Mouse (Mus musculus) thymus, adult 2 months (tissue): ENCODE results near the gene Rsph14. TPM values are rescaled to one million over a fixed set of nuclear protein-coding genes. Genes with fewer than 3 reads are reported as not detected.
A peak's percentile ranks its signal among the peaks of the same experiment; 100 is the strongest.

Experiments used
- DNase-seq: peaks from one replicate; pipeline ENCODE4 v3.0.0; 2021
- H3K27ac ChIP-seq: fragments of 200-500 bp; 2 replicates; pipeline ENCODE4 v1.5.1; 2012; ENCODE audit warnings: low read length, control low read depth; ENCODE audit not compliant: control insufficient read depth, insufficient read depth
- H3K27me3 ChIP-seq: fragments of 200-500 bp; 2 replicates; pipeline ENCODE4 v1.6.1; 2012; ENCODE audit warnings: mild to moderate bottlenecking, low read length, moderate library complexity, mixed read lengths; ENCODE audit not compliant: control insufficient read depth, insufficient read depth
- H3K36me3 ChIP-seq: fragments of 200-500 bp; 2 replicates; pipeline ENCODE4 v1.6.1; 2012; ENCODE audit warnings: mild to moderate bottlenecking, low read length, moderate library complexity; ENCODE audit not compliant: control insufficient read depth, insufficient read depth
- H3K4me1 ChIP-seq: fragments of 200-500 bp; replicated peaks from 2 replicates; pipeline ENCODE4 v1.6.1; 2012; ENCODE audit warnings: low read length; ENCODE audit not compliant: control insufficient read depth, insufficient read depth
- H3K4me3 ChIP-seq: fragments of 200-500 bp; 2 replicates; pipeline ENCODE4 v1.5.1; 2012; ENCODE audit warnings: mild to moderate bottlenecking, low read length, control low read depth, moderate library complexity; ENCODE audit not compliant: control insufficient read depth, insufficient read depth
- CTCF ChIP-seq: fragments of 200-500 bp; IDR thresholded peaks from 2 replicates; pipeline ENCODE4 v1.5.1; 2012; ENCODE audit warnings: mild to moderate bottlenecking, control low read depth, low read length, moderate library complexity, borderline replicate concordance; ENCODE audit not compliant: control insufficient read depth, poor library complexity, insufficient read depth; ENCODE audit errors: extremely low read depth
- POLR2A ChIP-seq: fragments of 200-500 bp; IDR thresholded peaks from 2 replicates; pipeline ENCODE4 v1.6.1; 2012; ENCODE audit warnings: mild to moderate bottlenecking, low read length, control low read depth, moderate library complexity; ENCODE audit not compliant: control insufficient read depth, poor library complexity, insufficient read depth; ENCODE audit errors: extremely low read depth
- WGBS: fragments of 180-500 bp; shearing (Covaris S2); methylation state at CpG from one replicate; pipeline ENCODE4 v1.1.7; 2018; 5-methylcytosine and 5-hydroxymethylcytosine counted together
- polyA plus RNA-seq: library from polyadenylated mRNA; depleted of rRNA; stranded (reverse); fragments of >200 nt; gene quantifications from 2 replicates; pipeline ENCODE4 v1.2.3, GENCODE M21; 2012

Gene Rsph14
- polyA plus RNA-seq, 1 experiment = not detected

- Histone ChIP-seq H3K4me1 (no peaks in the 10 kb centered on the region), H3K36me3 (no peaks in the 10 kb centered on the region), H3K27me3 (no peaks in the 10 kb centered on the region), H3K4me3 (no peak overlapping the region), H3K27ac (no peak overlapping the region)
- DNase-seq = no peak
- WGBS = 80% methylated on average over 5 of the region's 5 CpGs
- TF ChIP-seq POLR2A = no peak
- TF ChIP-seq CTCF = no peak
Observed at GRCm38 (mm10) chr10:74938410-74938809, 94.0 kb downstream of the Rsph14 start.

- WGBS = 91% methylated on average over 10 of the region's 10 CpGs
- no peaks in the 10 kb centered on the region for H3K27me3 ChIP-seq
- H3K4me1 ChIP-seq = no peaks in the 10 kb centered on the region
- DNase-seq = no peak
- H3K36me3 ChIP-seq = no peaks in the 10 kb centered on the region
- no peak overlapping the region for H3K4me3 ChIP-seq
- no peak overlapping the region for H3K27ac ChIP-seq
- TF ChIP-seq POLR2A (no peak), CTCF (peak; percentile 20; the same call in 1 of the 2 replicates)
Observed at GRCm38 (mm10) chr10:74937003-74937790, 95.2 kb downstream of the Rsph14 start.

- TF ChIP-seq CTCF (no peak), POLR2A (no peak)
- WGBS = 41% methylated on average over 6 of the region's 6 CpGs
- H3K4me3 ChIP-seq = no peak overlapping the region
- no peaks in the 10 kb centered on the region for H3K27me3 ChIP-seq
- no peak for DNase-seq
- no peaks in the 10 kb centered on the region for H3K36me3 ChIP-seq
- H3K27ac ChIP-seq = no peak overlapping the region
- H3K4me1 ChIP-seq = no peaks in the 10 kb centered on the region
Observed at GRCm38 (mm10) chr10:74935016-74935415, 97.4 kb downstream of the Rsph14 start.

- no peaks in the 10 kb centered on the region for H3K4me1 ChIP-seq
- H3K4me3 ChIP-seq = no peak overlapping the region
- WGBS = 88% methylated on average over 12 of the region's 12 CpGs
Observed at GRCm38 (mm10) chr10:74934521-74934920, 97.9 kb downstream of the Rsph14 start.

GRCm38 (mm10) chr10:74933548-74934190 is 98.7 kb downstream of the Rsph14 start:
- no peak for DNase-seq
- H3K4me3 ChIP-seq = no peak overlapping the region

More at GRCm38 (mm10) chr10:74934521-74934920, 97.9 kb downstream of the Rsph14 start:
- TF ChIP-seq CTCF (no peak), POLR2A (no peak)
- Histone ChIP-seq H3K36me3 (no peaks in the 10 kb centered on the region), H3K27me3 (no peaks in the 10 kb centered on the region), H3K27ac (no peak overlapping the region)
- no peak for DNase-seq

GRCm38 (mm10) chr10:74932487-74932886 is 99.9 kb downstream of the Rsph14 start:
- Histone ChIP-seq H3K27me3 (no peaks in the 10 kb centered on the region), H3K4me1 (no peaks in the 10 kb centered on the region), H3K27ac (no peak overlapping the region), H3K36me3 (no peaks in the 10 kb centered on the region), H3K4me3 (no peak overlapping the region)
- 91% methylated on average over 6 of the region's 6 CpGs for WGBS
- no peak for TF ChIP-seq POLR2A
- no peak for TF ChIP-seq CTCF
- DNase-seq = no peak

More at GRCm38 (mm10) chr10:74933548-74934190, 98.7 kb downstream of the Rsph14 start:
- 89% methylated on average over 19 of the region's 19 CpGs for WGBS
- Histone ChIP-seq H3K36me3 (no peaks in the 10 kb centered on the region), H3K4me1 (no peaks in the 10 kb centered on the region), H3K27ac (no peak overlapping the region), H3K27me3 (no peaks in the 10 kb centered on the region)
- TF ChIP-seq POLR2A = no peak
- TF ChIP-seq CTCF = no peak
